Mouse (Mus musculus): ENCODE measurements around the gene Cdh13. TPM values are rescaled to one million over a fixed set of nuclear protein-coding genes. Genes with fewer than 3 reads are reported as not detected.
A peak's percentile ranks its signal among the peaks of the same experiment; 100 is the strongest.
"Not testable (repeated sequence)": the region's sequence is repeated elsewhere in the genome, so short reads cannot be mapped to it uniquely, and the experiment has no call there.

Cdh13 gene
- polyA plus RNA-seq, 1 experiment from 2014 or later: 159 TPM

- H3K4me2 ChIP-seq (ENCODE audit: low read length): no peak overlapping the region
- H3K27me3 ChIP-seq (ENCODE audit: control insufficient read depth, insufficient read depth, low read depth, low read length): no peaks in the 10 kb centered on the region
- 81% methylated on average over 13 of the region's 13 CpGs for WGBS
- no peaks in the 10 kb centered on the region for H3K9me3 ChIP-seq (replicated peaks; ENCODE audit: control insufficient read depth, low read length, poor library complexity, severe bottlenecking)
- H3K4me3 ChIP-seq (ENCODE audit: low read depth, low read length): no peak overlapping the region
- H3K36me3 ChIP-seq (ENCODE audit: control insufficient read depth, insufficient read depth, low read length): no peaks in the 10 kb centered on the region
- H3K4me1 ChIP-seq (ENCODE audit: control insufficient read depth, insufficient read depth, low read length): no peaks in the 10 kb centered on the region
- no peak overlapping the region for H3K27ac ChIP-seq (ENCODE audit: low read length)
- ATAC-seq: no peak
- no peak overlapping the region for H3K9ac ChIP-seq (ENCODE audit: low read depth, low read length)
Measured at GRCm38 (mm10) chr8:119295477-119295876, 1011.9 kb downstream of the Cdh13 start.

DNA sequence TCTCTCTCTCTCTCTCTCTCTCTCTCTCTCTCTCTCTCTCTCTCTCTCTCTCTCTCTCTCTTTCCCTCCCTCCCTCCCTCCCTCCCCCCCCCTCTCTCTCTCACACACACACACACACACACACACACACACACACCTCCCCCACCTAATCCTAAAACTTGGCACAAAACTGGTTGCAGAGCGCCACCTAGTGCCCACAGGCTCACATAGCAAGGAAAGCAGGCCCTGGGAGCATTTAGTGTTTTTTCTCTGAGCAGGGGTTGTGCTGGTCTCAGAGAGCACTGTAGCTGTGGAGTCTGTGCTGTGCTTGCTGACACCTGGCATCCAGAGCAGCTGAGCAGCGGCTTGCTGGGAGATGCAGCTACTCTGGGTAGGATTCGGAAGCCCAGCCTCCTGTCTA is 1014.2 kb downstream of the Cdh13 start:
- not testable (repeated sequence) for H3K4me2 ChIP-seq (ENCODE audit: low read length)

GRCm38 (mm10) chr8:119300335-119300734 is 1016.8 kb downstream of the Cdh13 start:
- H3K27ac ChIP-seq (ENCODE audit: low read length): no peak overlapping the region
- H3K4me3 ChIP-seq (ENCODE audit: low read depth, low read length): no peak overlapping the region
- H3K36me3 ChIP-seq (ENCODE audit: control insufficient read depth, insufficient read depth, low read length): no peaks in the 10 kb centered on the region
- no peak for ATAC-seq
- no peak overlapping the region for H3K4me2 ChIP-seq (ENCODE audit: low read length)
- H3K9ac ChIP-seq (ENCODE audit: low read depth, low read length): no peak overlapping the region
- no peaks in the 10 kb centered on the region for H3K4me1 ChIP-seq (ENCODE audit: control insufficient read depth, insufficient read depth, low read length)
- no peaks in the 10 kb centered on the region for H3K27me3 ChIP-seq (ENCODE audit: control insufficient read depth, insufficient read depth, low read depth, low read length)
- WGBS: 89% methylated on average over 5 of the region's 5 CpGs
- H3K9me3 ChIP-seq (replicated peaks; ENCODE audit: control insufficient read depth, low read length, poor library complexity, severe bottlenecking): no peaks in the 10 kb centered on the region; the same call in 1 of the 2 replicates

More for the DNA sequence above, 1014.2 kb downstream of the Cdh13 start:
- not testable (repeated sequence) for H3K4me3 ChIP-seq (ENCODE audit: low read depth, low read length); ATAC-seq; H3K9ac ChIP-seq (ENCODE audit: low read depth, low read length); H3K27me3 ChIP-seq (ENCODE audit: control insufficient read depth, insufficient read depth, low read depth, low read length); H3K27ac ChIP-seq (ENCODE audit: low read length); H3K9me3 ChIP-seq (replicated peaks; ENCODE audit: control insufficient read depth, low read length, poor library complexity, severe bottlenecking); H3K36me3 ChIP-seq (ENCODE audit: control insufficient read depth, insufficient read depth, low read length); H3K4me1 ChIP-seq (ENCODE audit: control insufficient read depth, insufficient read depth, low read length)
- 28% methylated on average over 3 of the region's 3 CpGs for WGBS

GRCm38 (mm10) chr8:119304196-119304595 is 1020.7 kb downstream of the Cdh13 start:
- Histone ChIP-seq H3K4me1 (ENCODE audit: control insufficient read depth, insufficient read depth, low read length) (no peaks in the 10 kb centered on the region), H3K27ac (ENCODE audit: low read length) (no peak overlapping the region), H3K27me3 (ENCODE audit: control insufficient read depth, insufficient read depth, low read depth, low read length) (no peaks in the 10 kb centered on the region), H3K4me3 (ENCODE audit: low read depth, low read length) (no peak overlapping the region), H3K9ac (ENCODE audit: low read depth, low read length) (no peak overlapping the region), H3K36me3 (ENCODE audit: control insufficient read depth, insufficient read depth, low read length) (no peaks in the 10 kb centered on the region), H3K4me2 (ENCODE audit: low read length) (no peak overlapping the region), H3K9me3 (replicated peaks; ENCODE audit: control insufficient read depth, low read length, poor library complexity, severe bottlenecking) (no peaks in the 10 kb centered on the region; the same call in 1 of the 2 replicates)
- 83% methylated on average over 8 of the region's 8 CpGs for WGBS
- ATAC-seq: no peak

- 21% methylated on average over 3 of the region's 3 CpGs for WGBS
- ATAC-seq: no peak
Measured at GRCm38 (mm10) chr8:119311412-119311811, 1027.9 kb downstream of the Cdh13 start.

GRCm38 (mm10) chr8:119323215-119323614 is 1039.7 kb downstream of the Cdh13 start:
- Histone ChIP-seq H3K27ac (ENCODE audit: low read length) (peak overlapping the region; percentile 38), H3K9ac (ENCODE audit: low read depth, low read length) (no peak overlapping the region), H3K4me3 (ENCODE audit: low read depth, low read length) (no peak overlapping the region), H3K36me3 (ENCODE audit: control insufficient read depth, insufficient read depth, low read length) (peaks cover 4% of the 10 kb centered on the region; the same call in 1 of the 2 replicates), H3K4me2 (ENCODE audit: low read length) (no peak overlapping the region), H3K4me1 (ENCODE audit: control insufficient read depth, insufficient read depth, low read length) (peaks cover 9% of the 10 kb centered on the region), H3K9me3 (replicated peaks; ENCODE audit: control insufficient read depth, low read length, poor library complexity, severe bottlenecking) (no peaks in the 10 kb centered on the region), H3K27me3 (ENCODE audit: control insufficient read depth, insufficient read depth, low read depth, low read length) (no peaks in the 10 kb centered on the region)
- no peak for ATAC-seq
- WGBS: 43% methylated on average over 6 of the region's 6 CpGs

More at GRCm38 (mm10) chr8:119311412-119311811, 1027.9 kb downstream of the Cdh13 start:
- Histone ChIP-seq H3K9ac (ENCODE audit: low read depth, low read length) (no peak overlapping the region), H3K4me3 (ENCODE audit: low read depth, low read length) (no peak overlapping the region), H3K4me1 (ENCODE audit: control insufficient read depth, insufficient read depth, low read length) (no peaks in the 10 kb centered on the region), H3K27me3 (ENCODE audit: control insufficient read depth, insufficient read depth, low read depth, low read length) (no peaks in the 10 kb centered on the region), H3K27ac (ENCODE audit: low read length) (no peak overlapping the region), H3K36me3 (ENCODE audit: control insufficient read depth, insufficient read depth, low read length) (no peaks in the 10 kb centered on the region), H3K4me2 (ENCODE audit: low read length) (no peak overlapping the region), H3K9me3 (replicated peaks; ENCODE audit: control insufficient read depth, low read length, poor library complexity, severe bottlenecking) (no peaks in the 10 kb centered on the region)

- Histone ChIP-seq H3K27ac (ENCODE audit: low read length) (no peak overlapping the region), H3K4me3 (ENCODE audit: low read depth, low read length) (no peak overlapping the region), H3K4me2 (ENCODE audit: low read length) (no peak overlapping the region), H3K4me1 (ENCODE audit: control insufficient read depth, insufficient read depth, low read length) (peaks cover 3% of the 10 kb centered on the region; the same call in 1 of the 2 replicates), H3K36me3 (ENCODE audit: control insufficient read depth, insufficient read depth, low read length) (no peaks in the 10 kb centered on the region), H3K9me3 (replicated peaks; ENCODE audit: control insufficient read depth, low read length, poor library complexity, severe bottlenecking) (no peaks in the 10 kb centered on the region; the same call in 1 of the 2 replicates), H3K27me3 (ENCODE audit: control insufficient read depth, insufficient read depth, low read depth, low read length) (peaks cover 5% of the 10 kb centered on the region), H3K9ac (ENCODE audit: low read depth, low read length) (no peak overlapping the region)
- WGBS: 77% methylated on average over 4 of the region's 4 CpGs
- ATAC-seq: no peak
Measured at GRCm38 (mm10) chr8:119339546-119339945, 1056.0 kb downstream of the Cdh13 start.

GRCm38 (mm10) chr8:119343606-119344005 is 1060.1 kb downstream of the Cdh13 start:
- Histone ChIP-seq H3K9me3 (replicated peaks; ENCODE audit: control insufficient read depth, low read length, poor library complexity, severe bottlenecking) (no peaks in the 10 kb centered on the region; the same call in 1 of the 2 replicates), H3K27ac (ENCODE audit: low read length) (peak overlapping the region; percentile 77), H3K4me3 (ENCODE audit: low read depth, low read length) (peak overlapping the region; percentile 82), H3K27me3 (ENCODE audit: control insufficient read depth, insufficient read depth, low read depth, low read length) (peaks cover 5% of the 10 kb centered on the region), H3K9ac (ENCODE audit: low read depth, low read length) (no peak overlapping the region), H3K4me2 (ENCODE audit: low read length) (peak overlapping the region; percentile 58), H3K36me3 (ENCODE audit: control insufficient read depth, insufficient read depth, low read length) (peaks cover 16% of the 10 kb centered on the region), H3K4me1 (ENCODE audit: control insufficient read depth, insufficient read depth, low read length) (peaks cover 10% of the 10 kb centered on the region)
- WGBS: 85% methylated on average over 3 of the region's 3 CpGs
- peak; percentile 30; the same call in 1 of the 2 replicates for ATAC-seq

DNA sequence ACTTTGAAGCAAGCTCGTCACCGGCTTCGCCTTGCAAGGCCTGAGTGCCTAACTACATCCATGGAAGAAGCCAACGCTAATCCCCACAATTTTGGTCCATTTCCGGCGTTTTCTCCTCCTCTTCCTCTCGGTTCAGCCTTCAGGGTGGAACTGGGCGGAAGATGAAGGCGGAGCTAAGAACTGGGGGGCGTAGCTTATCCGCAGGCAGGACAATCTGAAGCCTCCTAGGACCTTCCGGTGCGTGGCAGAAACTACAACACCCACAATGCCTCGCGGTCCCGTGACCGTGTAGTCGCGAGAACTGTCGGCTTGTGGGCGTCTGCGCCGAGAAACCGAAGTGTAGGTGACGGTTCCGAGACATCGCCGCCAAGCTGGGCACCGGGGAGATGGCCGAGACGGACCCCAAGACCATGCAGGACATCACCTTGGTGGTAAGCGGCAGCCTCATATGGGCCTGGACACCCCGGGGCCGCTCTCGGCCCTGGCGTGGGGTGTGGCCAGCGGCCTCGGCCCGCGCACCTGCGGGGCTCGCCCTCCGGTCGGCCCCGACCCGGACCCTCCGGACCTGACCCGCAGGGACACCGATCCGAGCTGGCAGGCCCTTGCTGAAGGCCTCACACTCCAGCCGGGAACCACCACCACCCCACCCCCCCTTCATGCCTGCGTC is 1060.8 kb downstream of the Cdh13 start, which contains the start of gene Hsbp1:
Hsbp1 (plus strand) TSS at position 299 of the 667 bp plus-strand sequence.
- H3K4me3 ChIP-seq (ENCODE audit: low read depth, low read length): peak within 1 kb of the TSS; percentile 82
- peaks cover 5% of the 10 kb centered on the region for H3K27me3 ChIP-seq (ENCODE audit: control insufficient read depth, insufficient read depth, low read depth, low read length)

More for the DNA sequence above, 1060.8 kb downstream of the Cdh13 start, which contains the start of gene Hsbp1:
- WGBS: 2% methylated on average over 52 of the region's 52 CpGs
- H3K9me3 ChIP-seq (replicated peaks; ENCODE audit: control insufficient read depth, low read length, poor library complexity, severe bottlenecking): no peaks in the 10 kb centered on the region
- H3K27ac ChIP-seq (ENCODE audit: low read length): peak within 1 kb of the TSS; percentile 81
- peaks cover 23% of the 10 kb centered on the region for H3K36me3 ChIP-seq (ENCODE audit: control insufficient read depth, insufficient read depth, low read length)
- H3K4me2 ChIP-seq (ENCODE audit: low read length): peak within 1 kb of the TSS; percentile 80
- peak; percentile 97 for ATAC-seq
- H3K9ac ChIP-seq (ENCODE audit: low read depth, low read length): peak within 1 kb of the TSS; percentile 97
- peaks cover 10% of the 10 kb centered on the region for H3K4me1 ChIP-seq (ENCODE audit: control insufficient read depth, insufficient read depth, low read length)

Measured in midbrain, embryonic 16.5 days (tissue).